13 mouse cellular contexts compared by ENCODE assay signal in the genomic region with DNA sequence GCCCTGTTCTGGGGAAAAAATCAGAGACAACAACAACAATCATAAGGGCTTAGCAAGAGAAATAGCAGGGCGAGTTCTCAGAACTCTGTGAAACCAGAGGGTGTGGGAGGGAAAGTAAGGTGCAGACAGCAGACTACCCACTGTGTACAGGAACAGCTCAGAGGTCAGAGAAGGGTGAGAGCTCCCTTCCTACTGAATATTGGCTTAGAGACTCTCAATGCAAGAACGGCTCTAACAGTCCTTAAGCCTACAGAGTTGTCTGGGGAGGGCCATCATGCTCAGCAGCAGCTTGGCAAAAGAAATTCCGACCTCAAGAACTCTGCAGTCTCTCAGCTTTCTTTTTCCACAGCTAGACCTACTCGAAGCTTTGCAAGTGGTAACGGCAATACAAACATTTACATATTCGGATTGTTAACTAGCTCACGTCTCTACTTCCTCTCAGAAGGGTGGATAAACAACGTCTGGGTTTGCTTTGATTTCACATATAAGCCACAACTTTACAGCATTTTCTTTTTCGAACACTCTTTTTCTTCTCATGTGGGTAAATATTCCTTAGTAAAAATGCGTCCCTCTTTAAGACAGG. TPM values are rescaled to one million over a fixed set of nuclear protein-coding genes. Genes with fewer than 3 reads are reported as not detected.
DNase-seq lines count a peak whose midpoint lies in the region; ATAC-seq and TF ChIP-seq lines count a peak whose summit lies in the region.
"Had no signal": no experiment of that assay in that cellular context is flagged by ENCODE, and none has a peak within 500 bp of the region (broad histone marks: within the 10 kb centered on the region; RNA-seq: fewer than 3 reads in every experiment).

No protein-coding gene starts in this region.

- no peak overlapping the region for H3K4me3 ChIP-seq in heart, embryonic 14.5 days (ENCODE audit: control insufficient read depth in 1 of 2, insufficient read depth in 1 of 2, low read depth in 1 of 2, low read length in 2 of 2)
- H3K4me3 ChIP-seq in lung, embryonic 14.5 days (ENCODE audit: low read depth, low read length), result no peak overlapping the region
- no peak overlapping the region for H3K4me3 ChIP-seq in hindbrain, embryonic 14.5 days (replicated peaks; ENCODE audit: low read length)
- H3K4me3 ChIP-seq: hindbrain, embryonic 13.5 days had no signal

- no peaks in the 10 kb centered on the region for H3K27me3 ChIP-seq in heart, embryonic 14.5 days (ENCODE audit: control insufficient read depth, insufficient read depth, low read length)
- peaks cover 9% of the 10 kb centered on the region for H3K27me3 ChIP-seq in lung, embryonic 14.5 days (ENCODE audit: insufficient read depth, low read length)
- peaks cover 44% of the 10 kb centered on the region for H3K27me3 ChIP-seq in hindbrain, embryonic 14.5 days (ENCODE audit: control insufficient read depth, insufficient read depth, low read length)

- no peaks in the 10 kb centered on the region for H3K36me3 ChIP-seq in heart, embryonic 14.5 days (ENCODE audit: control insufficient read depth, insufficient read depth, low read length)
- H3K36me3 ChIP-seq in lung, embryonic 14.5 days (ENCODE audit: insufficient read depth), result no peaks in the 10 kb centered on the region
- H3K36me3 ChIP-seq in hindbrain, embryonic 14.5 days (replicated peaks; ENCODE audit: control insufficient read depth, insufficient read depth), result no peaks in the 10 kb centered on the region
- H3K36me3 ChIP-seq: hindbrain, embryonic 13.5 days had no signal

- H3K4me1 ChIP-seq in heart, embryonic 14.5 days (ENCODE audit: control insufficient read depth in 2 of 2, insufficient read depth in 2 of 2, low read length in 2 of 2), result peaks cover 2 to 18% of the 10 kb centered on the region in 2 experiments
- no peaks in the 10 kb centered on the region for H3K4me1 ChIP-seq in lung, embryonic 14.5 days (ENCODE audit: insufficient read depth)
- peaks cover 6% of the 10 kb centered on the region; the same call in 1 of the 2 replicates for H3K4me1 ChIP-seq in hindbrain, embryonic 14.5 days (replicated peaks; ENCODE audit: control insufficient read depth, insufficient read depth, low read length)

- H3K4me2 ChIP-seq in heart, embryonic 14.5 days (ENCODE audit: low read length), result peak overlapping the region; percentile 21; the same call in 1 of the 2 replicates
- H3K4me2 ChIP-seq in lung, embryonic 14.5 days, result no peak overlapping the region
- H3K4me2 ChIP-seq in hindbrain, embryonic 14.5 days (replicated peaks), result no peak overlapping the region
- H3K4me2 ChIP-seq: hindbrain, embryonic 13.5 days had no signal

- WGBS in heart, embryonic 14.5 days, result 41% methylated on average over 10 of the region's 10 CpGs
- 26% methylated on average over 10 of the region's 10 CpGs for WGBS in lung, embryonic 14.5 days
- 41% methylated on average over 10 of the region's 10 CpGs for WGBS in hindbrain, embryonic 14.5 days

- intact Hi-C loops in heart, postnatal 25 days (cut with DNase I), result loop anchor here (5.0 kb wide), 2 partner anchors 33 to 72 kb away; no protein-coding TSS in a partner anchor
- intact Hi-C loops in left cerebral cortex, postnatal 10 days (cut with DNase I), result no loop called here

- no peak overlapping the region for H3K27ac ChIP-seq in heart, embryonic 14.5 days (replicated peaks in 1 of 2; ENCODE audit: control insufficient read depth in 1 of 2, insufficient read depth in 1 of 2, low read depth in 2 of 2, low read length in 2 of 2)
- no peak overlapping the region for H3K27ac ChIP-seq in lung, embryonic 14.5 days (ENCODE audit: low read depth)
- no peak overlapping the region for H3K27ac ChIP-seq in hindbrain, embryonic 14.5 days
- H3K27ac ChIP-seq: hindbrain, embryonic 13.5 days had no signal

- no peak for ATAC-seq in heart, embryonic 14.5 days (ENCODE audit: insufficient number of reproducible peaks, insufficient read depth, low FRiP score, low read depth)
- ATAC-seq in lung, embryonic 14.5 days (ENCODE audit: insufficient read depth), result no peak
- ATAC-seq in hindbrain, embryonic 14.5 days (ENCODE audit: low FRiP score), result no peak

- no peak for TF ChIP-seq CTCF in lung, embryonic 14.5 days (IDR thresholded peaks at IDR 0.05; ENCODE audit: low read depth)

- H3K9me3 ChIP-seq in heart, embryonic 14.5 days (ENCODE audit: control insufficient read depth, low read length), result no peaks in the 10 kb centered on the region
- H3K9me3 ChIP-seq in lung, embryonic 14.5 days (ENCODE audit: low read depth, low read length), result no peaks in the 10 kb centered on the region
- H3K9me3 ChIP-seq in hindbrain, embryonic 14.5 days (ENCODE audit: control insufficient read depth, low read length), result no peaks in the 10 kb centered on the region
- H3K9me3 ChIP-seq: hindbrain, embryonic 13.5 days had no signal

- H3K9ac ChIP-seq in heart, embryonic 14.5 days (ENCODE audit: low read length), result peak overlapping the region; percentile 34
- H3K9ac ChIP-seq in lung, embryonic 14.5 days, result no peak overlapping the region
- H3K9ac ChIP-seq in hindbrain, embryonic 14.5 days, result no peak overlapping the region
- H3K9ac ChIP-seq: hindbrain, embryonic 13.5 days had no signal

- DNase-seq in heart, postnatal 25 days (ENCODE audit: low spot score), result no peak
- peak; percentile 44 for DNase-seq in A20 (ENCODE audit: low read depth, low spot score)
- DNase-seq in adipocyte (ENCODE audit: low spot score), result peak; percentile 7
- peak; percentile 19 for DNase-seq in lung, embryonic 14.5 days
- DNase-seq in hindbrain, embryonic 14.5 days (ENCODE audit: low spot score), result no peak
- no peak for DNase-seq in left cerebral cortex, postnatal 10 days (ENCODE audit: extremely low spot score in 1 of 2, low spot score in 2 of 2)
- DNase-seq in adrenal gland, postnatal 10 days, result no peak
- DNase-seq: adrenal gland, postnatal 25 days; cerebellum, adult 9-11 months; layer of hippocampus, postnatal 36 days; midbrain, embryonic 14.5 days had no signal

RNA-seq across cellular contexts. Expression of a gene that starts 2.3 kb away (rescaled TPM):
- 3.8 and 5.6 TPM in 2 replicates for polyA plus RNA-seq in heart, embryonic 14.5 days (2014; fragmentation: Nextera tagmentation; extraction: Ambion mirVana)
- 10 to 100 TPM; 13.3 to 13.9 TPM for total RNA-seq in heart, postnatal 25 days (2021)
- polyA plus RNA-seq in lung, embryonic 14.5 days (2014; fragmentation: Nextera tagmentation; extraction: Ambion mirVana), result 2.1 and 2.3 TPM in 2 replicates
- polyA plus RNA-seq in hindbrain, embryonic 14.5 days (2014; fragmentation: Nextera tagmentation; extraction: Ambion mirVana), result 0.86 and 1.0 TPM in 2 replicates
- 1 to 10 TPM; 3.9 to 5.1 TPM for total RNA-seq in left cerebral cortex, postnatal 10 days (2021)
- 10 to 100 TPM; 15.0 to 21.8 TPM for total RNA-seq in adrenal gland, postnatal 10 days (2021)

Comparison
In these comparisons a context has a peak if more than half of its experiments do, and no peak if none do; other contexts are left out.
1. DNase-seq: peak in A20 (single experiment), adipocyte (single experiment) and lung, embryonic 14.5 days (single experiment); none in heart, postnatal 25 days (single experiment), hindbrain, embryonic 14.5 days (single experiment), left cerebral cortex, postnatal 10 days (0 of 2) and adrenal gland, postnatal 10 days (single experiment).